Mouse (Mus musculus): ENCODE data around the gene Uvrag. TPM values are rescaled to one million over a fixed set of nuclear protein-coding genes. Genes with fewer than 3 reads are reported as not detected.
"Not testable (repeated sequence)": the region's sequence is repeated elsewhere in the genome, so short reads cannot be mapped to it uniquely, and the experiment has no call there.

Uvrag gene
- total RNA-seq, 1 experiment from 2014 or later: 31.4 TPM

GRCm38 (mm10) chr7:98995126-98995727 is 145.7 kb downstream of the Uvrag start:
- ATAC-seq (replicated peaks; ENCODE audit: low read depth, poor library complexity, severe bottlenecking): no peak

DNA sequence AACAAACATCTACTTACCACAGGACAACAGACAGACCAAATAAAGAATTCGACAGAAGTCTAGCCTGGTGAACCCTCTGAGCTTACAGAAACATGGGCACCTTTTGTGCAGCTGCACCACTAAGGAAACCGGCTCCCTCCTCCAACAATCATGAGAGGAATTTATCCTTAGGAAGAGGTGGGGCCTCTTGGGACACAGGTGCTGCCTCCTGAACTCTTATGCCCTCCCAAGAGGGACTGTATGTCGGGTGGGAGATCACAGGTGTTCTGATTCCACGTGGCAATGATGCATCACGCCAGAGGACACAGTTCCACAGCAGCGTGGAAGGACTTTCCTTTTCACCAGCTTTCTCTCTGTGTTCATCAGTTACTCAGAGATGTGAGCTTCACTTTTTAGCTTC is 146.8 kb downstream of the Uvrag start:
- no peak for ATAC-seq (replicated peaks; ENCODE audit: low read depth, poor library complexity, severe bottlenecking)

DNA sequence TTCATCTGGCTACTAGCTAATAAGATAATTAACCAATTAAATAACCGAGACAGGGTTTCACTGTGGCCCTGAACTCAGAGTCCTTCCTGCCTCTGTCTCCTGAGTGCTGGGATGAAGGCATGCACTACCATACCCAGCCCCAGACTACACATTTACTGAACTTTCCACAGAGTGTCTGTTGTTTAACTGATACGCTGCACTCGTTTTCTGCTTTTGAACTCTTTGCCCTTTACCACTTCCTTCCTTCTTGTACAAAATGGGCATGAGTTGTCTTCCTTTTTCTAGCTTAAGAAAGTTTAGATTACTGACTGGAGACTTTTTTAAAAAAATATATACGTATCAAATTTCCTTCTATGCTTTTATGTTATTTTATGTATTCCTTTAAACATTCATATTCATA is 147.5 kb downstream of the Uvrag start:
- peak; percentile 67 for ATAC-seq (replicated peaks; ENCODE audit: low read depth, poor library complexity, severe bottlenecking)

- no peak for ATAC-seq (replicated peaks; ENCODE audit: low read depth, poor library complexity, severe bottlenecking)
Measured at GRCm38 (mm10) chr7:98991204-98991761, 149.7 kb downstream of the Uvrag start.

DNA sequence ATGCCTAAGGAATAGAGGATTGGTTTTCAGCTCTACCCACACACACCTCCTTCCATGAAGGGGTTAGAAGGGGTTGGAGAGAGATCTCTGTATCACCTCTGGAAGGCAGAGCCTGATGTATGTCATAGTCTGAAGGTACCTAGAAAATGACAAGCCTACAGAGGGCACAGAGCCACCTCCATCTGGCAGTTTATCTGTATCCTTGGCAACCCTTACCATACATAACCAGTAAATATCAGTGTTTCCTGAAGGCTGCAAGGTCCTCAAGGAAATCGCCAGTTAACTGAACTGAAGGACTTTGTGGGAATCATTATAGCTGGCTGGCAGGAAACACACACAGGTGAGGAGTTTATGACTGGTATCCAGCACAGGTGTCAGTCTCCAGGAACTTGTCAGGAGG is 150.4 kb downstream of the Uvrag start:
- no peak for ATAC-seq (replicated peaks; ENCODE audit: low read depth, poor library complexity, severe bottlenecking)

- peak; percentile 46 for ATAC-seq (replicated peaks; ENCODE audit: low read depth, poor library complexity, severe bottlenecking)
Measured at GRCm38 (mm10) chr7:98986962-98987441, 153.9 kb downstream of the Uvrag start.

DNA sequence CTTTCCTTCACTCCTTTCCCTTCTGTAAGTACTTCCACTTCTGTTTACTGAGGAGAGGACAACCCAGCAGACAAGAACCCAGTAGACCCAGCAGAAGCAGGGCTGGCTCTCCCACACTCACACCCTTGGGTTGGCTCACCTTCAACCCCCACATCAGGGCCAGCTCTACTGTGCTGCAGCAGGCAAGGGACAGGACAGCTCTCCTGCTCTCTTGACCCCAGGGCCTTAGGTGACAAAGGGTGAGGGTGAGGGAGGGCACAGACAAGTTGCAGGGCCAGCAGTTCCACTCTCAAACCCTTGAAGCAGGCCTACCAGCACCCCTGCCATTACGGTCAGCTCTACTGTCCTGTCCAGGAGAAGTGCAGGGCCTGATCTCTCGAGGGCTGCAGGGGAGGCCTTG is 155.0 kb downstream of the Uvrag start:
- no peak for ATAC-seq (replicated peaks; ENCODE audit: low read depth, poor library complexity, severe bottlenecking)

DNA sequence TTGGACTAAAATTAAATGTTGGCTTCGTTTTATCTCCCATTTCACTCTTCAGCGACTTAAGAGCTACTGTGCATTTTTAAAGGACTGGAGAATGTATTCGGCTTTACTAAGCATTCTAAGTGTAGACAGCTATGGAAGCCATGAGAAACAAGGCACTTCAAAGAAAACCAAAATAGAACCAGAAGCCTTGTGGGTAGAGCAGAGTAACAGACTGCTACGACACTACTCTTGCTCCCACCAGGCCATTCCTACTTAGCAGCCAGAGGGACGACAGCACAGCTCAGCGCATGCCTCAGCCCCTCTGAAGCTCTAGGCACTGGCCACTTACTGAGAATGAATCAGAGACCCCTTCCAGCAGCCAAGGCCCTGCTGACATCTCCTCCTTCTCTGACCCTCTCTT is 155.5 kb downstream of the Uvrag start:
- no peak for ATAC-seq (replicated peaks; ENCODE audit: low read depth, poor library complexity, severe bottlenecking)

DNA sequence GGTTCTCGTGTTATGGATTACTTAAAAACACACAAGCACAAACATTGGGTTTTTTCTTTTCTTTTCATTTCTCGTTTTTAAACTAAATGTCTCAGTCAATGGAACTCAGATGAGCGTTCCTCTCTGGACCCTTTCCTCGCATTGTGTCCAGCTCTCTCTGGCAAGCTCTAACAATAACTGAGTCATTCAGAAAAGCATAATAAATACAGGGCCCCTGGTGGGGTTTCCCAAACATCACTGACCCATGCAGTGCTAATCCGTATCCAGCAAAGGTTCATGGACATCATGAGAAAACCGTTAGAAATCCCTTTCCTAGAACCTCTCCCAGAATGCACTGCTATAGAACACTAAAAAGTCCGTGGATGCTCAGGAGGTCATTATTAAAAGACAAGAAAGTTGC is 156.6 kb downstream of the Uvrag start:
- ATAC-seq (replicated peaks; ENCODE audit: low read depth, poor library complexity, severe bottlenecking): no peak

DNA sequence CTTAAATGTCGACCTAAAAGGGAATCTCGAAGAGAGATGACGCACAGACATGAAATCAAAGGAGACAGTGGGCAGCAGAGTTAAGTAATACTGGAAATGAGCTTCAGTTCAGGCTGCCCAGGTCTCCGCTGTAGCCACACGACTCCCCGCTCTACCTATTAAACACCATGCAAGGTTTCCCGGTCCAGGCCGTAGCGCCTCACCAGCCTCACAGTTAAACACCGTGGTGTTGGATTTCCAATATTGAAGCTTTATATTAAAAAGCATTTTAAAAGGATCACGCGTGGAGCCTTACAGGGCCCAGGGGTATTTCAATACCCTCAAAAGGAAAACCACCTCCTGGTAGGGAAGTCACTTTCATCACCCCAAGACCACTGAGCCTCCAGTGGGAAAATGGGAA is 157.9 kb downstream of the Uvrag start:
- ATAC-seq (replicated peaks; ENCODE audit: low read depth, poor library complexity, severe bottlenecking): no peak

DNA sequence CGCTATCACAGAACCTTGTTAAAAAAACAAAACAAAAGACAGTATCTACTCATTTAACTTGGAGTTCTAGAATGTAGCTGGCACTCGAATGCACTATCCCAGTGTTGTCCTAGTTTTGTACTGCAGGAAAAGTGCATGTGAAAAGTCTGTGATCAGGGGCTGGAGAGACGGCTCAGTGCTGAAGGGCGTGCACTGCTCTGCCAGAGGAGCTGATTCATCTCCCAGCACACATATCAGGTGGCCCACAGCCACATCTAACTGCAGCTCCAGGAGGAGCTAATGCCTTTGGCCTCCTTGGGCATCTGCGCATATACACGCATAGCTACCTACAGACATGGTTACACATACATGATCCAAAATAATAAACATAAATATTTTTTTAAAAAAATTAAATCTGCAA is 159.5 kb downstream of the Uvrag start:
- no peak for ATAC-seq (replicated peaks; ENCODE audit: low read depth, poor library complexity, severe bottlenecking)

DNA sequence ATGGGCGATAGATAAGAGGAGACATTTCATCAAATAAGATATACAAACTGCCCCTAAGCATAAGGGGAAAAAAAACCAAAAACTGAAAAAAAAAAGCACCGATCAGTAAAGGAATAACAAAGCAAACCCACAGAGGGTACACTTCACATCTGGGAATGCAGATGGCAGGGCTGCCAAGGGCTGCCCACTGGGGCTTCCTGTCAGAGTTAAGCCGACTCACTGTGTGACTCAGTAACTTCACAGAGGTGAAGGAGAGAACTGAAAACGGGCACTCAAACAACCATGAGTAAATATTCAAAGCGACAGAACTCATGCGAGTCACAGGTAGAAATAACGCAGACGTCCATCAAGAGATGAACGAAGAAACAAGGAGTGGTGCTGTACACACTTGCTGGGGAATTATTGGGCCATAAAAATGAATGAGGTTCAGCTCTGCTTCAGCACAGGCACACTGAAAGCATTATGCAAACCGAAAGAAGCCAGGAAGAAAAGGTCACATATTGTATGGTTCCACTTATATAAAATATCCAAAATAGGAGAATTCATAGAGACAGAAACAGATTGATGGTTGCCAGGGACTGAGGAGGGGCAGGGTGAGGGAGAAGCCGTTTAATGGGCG is 164.0 kb downstream of the Uvrag start:
- ATAC-seq (replicated peaks; ENCODE audit: low read depth, poor library complexity, severe bottlenecking): peak; percentile 82

DNA sequence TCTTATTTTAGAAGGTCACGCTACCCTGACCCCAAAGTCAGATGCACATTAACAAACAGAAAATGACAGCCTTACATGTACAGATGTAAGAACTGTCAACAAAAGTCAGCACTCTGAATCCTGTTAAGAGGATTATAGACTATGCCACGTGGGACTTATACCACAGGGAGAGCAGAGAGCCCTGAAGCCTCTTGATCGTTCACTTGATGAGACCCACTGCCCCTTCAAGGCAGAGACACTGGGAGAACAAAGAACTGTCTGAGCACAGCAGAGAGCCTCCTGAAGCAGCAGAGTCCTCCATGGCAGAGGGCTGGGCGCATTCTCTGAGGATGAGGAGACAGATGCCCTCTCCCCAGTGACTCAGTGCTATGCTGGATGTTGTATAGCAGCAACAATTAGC is 166.4 kb downstream of the Uvrag start:
- no peak for ATAC-seq (replicated peaks; ENCODE audit: low read depth, poor library complexity, severe bottlenecking)

DNA sequence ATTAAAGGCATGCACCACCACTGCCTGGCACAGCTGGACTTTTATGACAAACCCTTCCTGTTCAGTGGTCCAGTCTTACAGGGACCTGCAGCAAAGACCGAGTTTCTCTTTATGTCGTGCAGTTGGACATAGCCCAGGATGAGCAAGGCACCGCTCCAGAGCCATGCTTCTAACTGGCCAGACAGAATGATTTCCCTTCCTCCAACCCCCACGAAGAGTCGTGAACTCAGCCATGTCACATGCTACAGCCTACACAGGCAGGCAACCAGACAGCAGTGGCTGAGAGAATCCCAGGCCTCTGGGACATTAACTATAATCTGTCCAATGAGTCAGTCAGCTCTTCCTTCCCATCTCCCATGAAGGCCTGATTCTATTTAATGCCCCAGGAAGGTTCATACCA is 170.2 kb downstream of the Uvrag start:
- no peak for ATAC-seq (replicated peaks; ENCODE audit: low read depth, poor library complexity, severe bottlenecking)

GRCm38 (mm10) chr7:98968741-98969395 is 172.1 kb downstream of the Uvrag start:
- ATAC-seq (replicated peaks; ENCODE audit: low read depth, poor library complexity, severe bottlenecking): no peak

DNA sequence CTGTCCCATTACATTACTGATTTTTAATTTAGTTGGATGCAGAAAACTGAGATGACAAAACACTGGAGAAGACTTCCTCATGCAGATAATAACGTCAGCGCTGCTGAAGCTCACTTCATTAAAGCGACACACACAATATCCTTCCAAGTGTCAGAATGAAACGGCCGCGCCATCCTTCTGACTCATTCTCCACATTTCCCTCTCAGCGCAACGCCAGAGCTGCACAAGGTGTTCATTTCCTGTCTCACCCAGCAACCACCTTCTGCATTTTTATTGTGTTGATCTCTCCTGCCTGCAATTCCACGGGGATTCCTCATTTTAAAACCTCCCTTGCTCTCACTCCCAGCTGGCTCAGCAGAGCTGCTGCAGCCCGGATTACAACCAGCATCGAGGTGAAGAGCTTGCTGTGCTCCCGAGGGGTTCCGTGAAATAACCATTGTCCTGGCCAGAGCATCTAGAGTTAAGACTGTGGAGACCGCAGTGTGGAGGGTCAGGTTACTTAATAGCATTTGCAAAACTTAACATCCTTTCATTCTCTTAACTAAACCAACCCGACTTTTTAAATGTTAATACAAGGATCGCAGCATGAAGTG is 172.8 kb downstream of the Uvrag start:
- ATAC-seq (replicated peaks; ENCODE audit: low read depth, poor library complexity, severe bottlenecking): no peak

- ATAC-seq (replicated peaks; ENCODE audit: low read depth, poor library complexity, severe bottlenecking): no peak
Measured at GRCm38 (mm10) chr7:98967672-98968071, 173.3 kb downstream of the Uvrag start.

GRCm38 (mm10) chr7:98963581-98963980 is 177.4 kb downstream of the Uvrag start:
- ATAC-seq (replicated peaks; ENCODE audit: low read depth, poor library complexity, severe bottlenecking): not testable (repeated sequence)

- ATAC-seq (replicated peaks; ENCODE audit: low read depth, poor library complexity, severe bottlenecking): peak; percentile 94
Measured at GRCm38 (mm10) chr7:98962547-98963311, 178.2 kb downstream of the Uvrag start.

DNA sequence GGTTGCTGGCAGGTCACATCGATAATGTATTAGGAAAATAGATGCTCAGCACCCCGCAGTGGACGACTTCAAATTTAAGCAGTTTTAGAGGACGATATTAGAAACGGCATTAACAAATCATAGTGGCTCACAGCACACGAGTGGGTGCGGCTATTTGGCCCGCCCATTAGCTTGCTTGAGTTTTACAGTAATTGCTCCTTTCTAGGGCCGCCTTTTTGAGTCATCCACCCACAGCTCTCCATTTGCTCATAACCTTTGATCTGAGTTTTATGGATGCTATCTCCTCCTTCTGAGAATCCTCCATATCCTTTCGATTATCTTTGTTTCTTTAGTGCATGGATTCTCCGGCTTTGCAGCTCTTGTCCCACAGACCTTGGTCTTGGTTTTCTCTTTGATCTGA is 178.9 kb downstream of the Uvrag start:
- ATAC-seq (replicated peaks; ENCODE audit: low read depth, poor library complexity, severe bottlenecking): no peak
